Mouse (Mus musculus) olfactory bulb, adult 2 months (tissue): ENCODE measurements around the gene Usp45.

Source experiments
- CTCF ChIP-seq: fragments of 200-500 bp; IDR thresholded peaks from 2 replicates; pipeline ENCODE4 v1.5.1; 2012; ENCODE audit warnings: low read depth, mild to moderate bottlenecking, low read length, moderate library complexity; ENCODE audit not compliant: insufficient read depth
- POLR2A ChIP-seq: fragments of 200-500 bp; IDR thresholded peaks from 2 replicates; pipeline ENCODE4 v1.6.1; 2012; ENCODE audit warnings: mild to moderate bottlenecking, low read depth, low read length, moderate library complexity; ENCODE audit not compliant: insufficient read depth

- TF ChIP-seq POLR2A: no peak
- TF ChIP-seq CTCF: no peak
Observed at GRCm38 (mm10) chr4:21776946-21777265, 9.9 kb downstream of the Usp45 start.
